Mouse (Mus musculus): ENCODE measurements around the gene Gins1.

DNA sequence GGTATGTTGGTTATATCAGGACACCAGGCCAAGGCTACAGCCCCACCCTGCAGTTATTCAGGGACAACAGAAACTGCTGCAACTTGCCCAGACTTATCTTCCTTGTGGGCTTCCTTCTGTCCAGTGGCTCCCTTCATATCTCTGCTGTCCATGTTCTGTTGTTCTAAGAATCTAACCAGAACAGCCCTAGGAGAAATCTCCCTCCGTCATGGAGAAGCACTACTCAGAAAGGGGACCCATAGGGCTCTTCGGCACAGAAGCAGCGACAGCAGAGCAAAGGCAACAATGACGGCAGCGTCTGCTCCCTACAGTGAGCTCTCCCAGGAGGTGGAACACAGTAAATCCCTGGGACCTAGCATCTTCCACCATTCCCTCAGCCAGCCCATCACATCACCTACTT is 71.7 kb downstream of the Gins1 start:
- TF ChIP-seq POLR2A (IDR thresholded peaks at IDR 0.05; ENCODE audit: control insufficient read depth, low read depth, low read length) (no peak), CTCF (IDR thresholded peaks at IDR 0.05; ENCODE audit: control insufficient read depth, insufficient read depth, insufficient replicate concordance, low read depth, low read length) (no peak)

Measured in testis, adult 2 months (tissue).